Mouse (Mus musculus) T-cell, adult 2 months (primary cell): ENCODE measurements at regions not wholly inside any gene's neighbourhood (a gene's known extent, or its start where the extent isn't known, plus 50 kb on each side); places are given as distances from the start of the nearest gene placed in this dataset.

Experiments used
- DNase-seq: peaks from one replicate; pipeline ENCODE4 v3.0.0; 2022; ENCODE audit warnings: low spot score

DNA sequence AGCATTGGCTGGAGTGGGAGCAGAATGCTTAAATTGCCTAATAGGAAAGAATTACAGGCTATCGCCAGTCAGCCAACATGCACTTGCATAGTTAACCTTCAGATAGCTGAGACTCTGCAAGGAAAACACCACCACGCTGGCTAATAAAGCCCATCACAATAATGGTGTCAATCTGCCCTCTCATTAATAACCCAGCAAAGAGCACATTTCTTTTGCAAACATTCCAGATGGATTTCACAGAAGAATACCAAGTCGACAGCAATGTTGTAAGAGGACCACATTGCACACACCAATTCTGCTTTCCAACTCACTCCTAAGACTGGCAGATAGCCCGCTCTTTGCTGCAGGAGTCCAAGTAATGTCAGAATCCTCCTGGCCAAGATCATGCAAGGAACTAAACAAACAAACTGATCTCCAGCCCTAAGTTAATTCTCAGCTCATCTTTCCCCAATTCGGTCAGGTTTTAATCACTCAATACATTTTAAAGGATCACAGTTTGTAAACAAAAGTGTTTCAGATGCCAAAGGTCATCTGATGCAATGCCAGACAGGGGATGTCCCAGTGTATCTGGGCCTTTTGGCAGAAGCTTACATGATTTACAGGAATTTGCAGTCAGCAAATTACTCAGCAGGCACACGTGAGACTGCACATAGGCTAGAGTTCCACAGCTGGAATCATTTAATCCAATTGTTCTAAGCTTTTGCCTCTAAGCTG, 198.4 kb downstream of the Klf6 start:
- no peak for DNase-seq

DNA sequence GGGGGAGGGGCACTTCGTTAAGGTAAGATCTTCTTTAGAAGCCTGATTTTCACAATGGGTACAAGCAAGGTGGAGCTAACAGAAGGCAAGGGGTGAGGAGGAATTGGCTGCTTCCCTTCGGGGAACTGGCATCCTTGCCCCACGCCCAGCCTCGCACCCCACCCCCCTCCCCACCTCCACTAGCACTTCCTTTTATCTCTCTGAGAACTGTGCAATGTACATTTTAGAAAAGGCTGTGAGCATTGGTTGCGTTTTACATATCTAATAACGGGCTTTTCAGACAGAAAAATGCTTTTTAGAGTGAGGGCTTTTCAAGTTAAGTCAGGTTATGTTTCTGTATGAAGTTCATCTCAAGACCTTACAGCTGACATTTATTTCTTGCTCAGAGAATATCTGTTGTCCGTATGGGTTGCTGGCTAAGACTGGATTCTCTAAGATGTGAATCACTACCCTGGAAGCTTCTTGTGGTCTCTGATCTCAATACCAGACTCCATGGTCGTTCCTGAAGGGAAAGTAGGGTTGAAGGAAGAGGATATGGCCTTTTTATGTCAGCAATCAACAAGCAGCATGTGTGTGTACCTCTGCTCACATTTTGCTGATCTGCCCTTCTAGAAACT, 199.1 kb downstream of the Klf6 start:
- no peak for DNase-seq

DNA sequence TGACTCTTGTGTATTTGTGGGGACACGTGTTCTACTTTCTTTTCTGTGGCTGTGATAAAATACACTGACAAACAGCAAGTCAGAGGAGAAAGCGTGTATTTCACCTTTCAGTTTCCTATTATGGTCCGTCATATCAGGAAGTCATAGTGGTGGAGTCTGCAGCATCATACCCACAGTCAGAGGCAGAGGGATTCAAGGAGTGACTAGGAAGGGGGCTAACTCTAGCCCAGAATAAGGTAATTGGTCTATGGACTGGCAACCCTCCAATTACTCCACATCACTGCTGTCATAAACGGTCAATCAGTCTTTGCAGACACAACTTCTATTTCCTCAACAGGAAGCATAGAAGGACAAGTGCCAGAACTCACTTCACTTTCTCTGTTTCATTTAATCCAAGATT, 201.0 kb downstream of the Klf6 start:
- DNase-seq: no peak

DNA sequence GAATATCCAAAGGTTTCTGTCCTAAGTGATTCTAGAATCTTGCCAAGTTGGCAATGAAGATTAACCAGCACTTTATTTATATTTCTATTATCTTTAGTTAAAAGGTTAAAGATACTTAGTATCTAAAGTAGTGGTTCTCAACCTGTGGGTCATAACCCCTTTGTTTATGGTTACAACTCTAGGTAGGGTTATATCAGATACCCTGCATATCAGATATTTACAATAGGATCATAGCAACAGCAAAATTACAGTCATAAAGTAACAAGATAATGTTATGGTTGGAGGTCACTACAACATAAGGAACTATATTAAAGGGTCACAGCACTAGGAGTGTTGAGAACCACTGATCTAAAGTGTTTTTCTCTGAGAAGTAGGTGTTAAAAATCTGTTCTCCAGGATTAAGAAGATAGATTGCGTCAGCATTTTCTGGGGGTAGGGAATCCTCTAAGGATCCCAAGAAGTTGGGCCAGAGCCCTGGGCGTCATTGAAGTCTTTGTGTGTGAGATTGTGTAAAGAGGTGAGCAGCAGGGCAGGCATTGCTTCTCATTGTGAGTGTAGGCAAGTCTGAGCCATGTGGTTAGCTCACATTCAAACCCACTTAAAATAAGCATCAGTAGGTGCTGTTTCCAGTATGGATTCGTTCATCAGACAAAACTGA, 201.6 kb downstream of the Klf6 start:
- no peak for DNase-seq

DNA sequence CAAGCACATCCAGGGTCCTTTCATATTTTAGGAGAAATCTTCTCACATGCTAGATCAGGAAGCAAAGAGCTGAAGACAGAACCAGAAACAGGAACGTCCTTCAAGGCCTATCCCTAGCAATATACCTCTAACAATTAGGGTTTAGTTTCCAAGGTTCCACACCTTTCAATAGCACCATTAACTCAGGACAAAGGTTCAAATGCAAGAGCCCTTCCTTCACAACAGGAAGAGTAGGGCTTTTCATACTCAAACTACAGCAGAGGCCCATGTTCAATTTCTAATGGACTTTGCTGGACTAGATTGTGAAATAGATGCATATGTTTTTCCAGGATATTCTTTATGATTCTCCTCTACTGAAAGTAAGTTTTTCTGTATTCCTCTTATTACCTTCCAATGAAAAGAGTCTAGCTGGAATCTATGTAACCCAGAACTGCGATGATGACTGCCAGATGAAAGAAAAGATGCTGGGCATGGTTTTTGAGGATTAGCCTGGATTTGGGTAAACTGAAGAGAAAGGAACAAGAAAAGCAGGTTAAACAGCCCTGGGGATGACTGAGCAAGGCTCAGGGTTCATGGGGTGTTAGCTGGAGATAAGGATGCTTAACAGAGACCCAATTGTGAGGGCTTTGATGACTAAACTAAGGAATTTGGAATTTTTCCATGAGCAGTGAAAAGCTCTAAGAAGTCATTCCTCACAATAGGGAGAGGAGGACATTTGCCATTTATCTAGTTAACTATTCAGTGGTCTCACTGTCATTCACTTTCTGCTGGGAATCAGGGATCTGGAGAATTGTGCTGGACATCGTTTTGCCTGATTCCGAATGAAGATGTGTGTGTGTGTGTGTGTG, 215.9 kb downstream of the Klf6 start:
- DNase-seq: no peak

DNA sequence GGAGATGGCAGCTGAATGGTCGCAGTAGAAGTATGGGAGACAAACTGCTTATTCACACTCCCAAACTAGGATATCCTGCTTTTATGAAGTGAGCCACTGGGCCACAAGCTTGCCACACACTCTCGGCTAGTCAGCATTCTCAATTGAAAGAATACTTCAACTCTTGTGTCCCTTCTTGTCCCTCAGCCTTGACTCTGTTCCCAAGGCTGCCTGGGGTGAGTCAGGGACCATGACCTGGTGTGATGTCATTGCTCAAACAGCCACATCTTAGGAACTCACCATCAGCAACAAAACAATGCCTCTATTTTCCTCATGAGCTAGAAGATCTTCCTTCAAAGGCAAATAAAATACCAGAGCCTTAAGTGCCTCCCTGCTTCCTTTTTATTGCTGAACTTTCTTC, 224.6 kb downstream of the Klf6 start:
- no peak for DNase-seq

DNA sequence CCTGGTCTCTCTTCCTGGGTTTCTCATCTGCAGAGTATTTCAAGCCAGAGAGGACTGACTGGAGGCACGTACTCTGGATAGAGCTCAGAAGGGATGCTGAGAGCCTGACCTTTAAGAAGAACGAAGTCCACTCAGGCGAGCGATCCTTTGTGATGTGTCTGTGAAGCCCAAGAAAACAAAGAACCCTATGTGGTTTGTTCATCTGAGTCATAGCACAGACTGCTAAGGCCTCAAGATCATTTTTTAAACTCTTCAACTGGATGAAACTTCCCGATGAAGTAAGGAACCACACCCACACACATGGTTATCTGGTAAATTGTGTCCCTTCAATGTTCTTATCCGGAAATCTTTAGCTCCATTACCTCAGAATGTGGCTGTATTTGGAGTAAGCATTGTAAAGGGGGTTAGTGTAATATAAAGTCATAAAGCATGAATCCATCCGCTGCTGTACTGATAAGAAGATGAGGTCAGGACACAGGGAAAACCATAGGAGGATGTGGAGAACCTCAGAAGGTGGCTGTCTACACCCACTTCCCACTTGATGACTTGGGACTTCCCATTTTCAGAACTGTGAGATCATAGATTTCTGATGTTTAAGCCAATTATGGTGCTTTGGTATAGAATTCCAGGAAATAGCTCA, 247.9 kb downstream of the Klf6 start:
- no peak for DNase-seq

DNA sequence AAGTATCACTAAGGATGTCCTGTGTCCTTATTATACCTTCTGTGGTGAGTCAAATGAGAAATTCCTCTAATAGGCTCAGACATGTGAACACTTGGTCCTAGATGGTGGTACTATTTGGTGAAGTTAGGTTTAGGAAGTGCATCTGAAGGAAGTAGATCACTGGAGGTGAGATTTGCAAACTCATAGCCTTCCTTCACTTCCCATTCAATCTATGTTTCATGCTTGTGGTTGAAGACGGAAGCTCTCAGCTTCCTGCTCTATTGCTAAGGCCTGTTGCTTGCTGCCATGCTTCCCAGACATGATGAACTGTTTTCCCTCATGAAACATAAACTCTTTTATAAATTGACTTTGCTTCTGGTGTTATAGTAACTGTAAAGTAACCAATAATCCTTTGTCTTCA, 258.4 kb downstream of the Klf6 start:
- DNase-seq: no peak

DNA sequence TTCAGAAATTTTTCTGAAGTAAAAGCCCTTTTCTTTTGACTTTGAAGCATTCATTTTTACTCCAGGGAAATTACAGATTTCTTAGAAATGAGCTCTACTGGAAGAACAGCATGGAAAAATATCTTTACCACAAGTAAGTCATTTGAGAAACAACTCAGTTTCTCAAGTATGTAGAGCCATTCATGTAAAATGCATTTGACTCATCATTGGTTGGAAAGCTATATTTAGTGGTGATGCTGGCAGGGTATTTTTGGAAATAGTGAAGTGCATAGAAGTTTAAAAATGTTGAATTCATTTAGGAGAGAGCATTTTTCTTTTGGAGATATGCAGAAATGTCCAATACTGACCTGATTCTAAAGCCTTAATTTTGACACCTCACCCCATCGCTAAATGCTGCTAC, 266.0 kb downstream of the Klf6 start:
- no peak for DNase-seq

DNA sequence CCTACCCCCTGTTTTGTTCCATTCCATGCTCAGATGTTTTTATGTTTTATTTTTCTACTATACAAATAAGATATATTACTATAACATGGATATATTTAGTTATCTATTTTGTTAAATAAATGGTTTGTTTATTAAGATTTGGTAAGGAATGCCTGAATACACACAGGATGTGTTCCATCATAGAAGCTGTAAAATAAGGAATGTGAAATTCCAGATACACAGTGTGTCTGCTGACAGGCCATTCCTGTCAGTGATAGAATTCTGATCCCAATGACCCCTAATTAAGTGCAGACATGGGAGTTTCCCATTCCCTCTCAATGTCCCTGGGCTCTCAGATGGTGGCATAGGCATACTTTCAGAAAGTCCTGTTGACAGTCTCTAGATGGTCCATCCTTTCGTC, 267.6 kb downstream of the Klf6 start:
- DNase-seq: no peak

DNA sequence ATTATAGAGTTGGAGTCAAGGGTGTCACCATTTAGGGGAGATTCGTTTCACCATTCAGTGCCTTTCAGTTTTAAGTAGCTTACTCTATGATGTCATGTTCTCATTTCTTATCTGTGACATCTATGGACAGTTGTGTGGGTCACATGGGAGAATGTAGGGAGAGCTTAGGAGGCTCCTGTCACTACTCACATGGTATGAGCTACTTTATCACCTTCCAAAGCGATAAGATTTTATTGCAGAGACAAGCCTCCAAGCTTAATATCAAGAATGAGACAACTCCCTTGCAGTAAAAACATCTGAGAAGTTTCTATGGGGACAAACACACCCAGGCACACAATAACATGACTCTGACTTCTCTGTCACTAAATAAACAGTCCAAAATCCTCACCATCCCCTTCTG, 270.1 kb downstream of the Klf6 start:
- no peak for DNase-seq

DNA sequence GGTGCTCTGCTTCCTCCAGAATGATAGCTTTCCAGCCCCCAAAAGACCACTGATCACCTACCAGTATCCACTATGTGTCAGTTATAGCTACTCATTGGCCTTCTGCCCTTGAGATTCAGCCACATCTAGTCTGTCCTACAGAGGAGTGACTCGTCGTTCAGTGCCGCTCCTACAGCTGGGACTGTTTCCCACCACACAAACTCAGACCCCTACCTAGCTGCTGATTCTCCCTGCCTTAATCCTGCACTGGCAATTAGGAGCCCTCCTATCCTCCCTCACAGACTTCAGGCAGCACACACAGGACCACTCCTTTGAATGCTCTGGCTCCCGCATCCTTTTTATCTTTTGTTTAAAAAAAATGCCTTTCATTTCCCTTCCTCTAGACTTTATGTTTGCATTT, 275.9 kb downstream of the Klf6 start:
- DNase-seq: no peak

DNA sequence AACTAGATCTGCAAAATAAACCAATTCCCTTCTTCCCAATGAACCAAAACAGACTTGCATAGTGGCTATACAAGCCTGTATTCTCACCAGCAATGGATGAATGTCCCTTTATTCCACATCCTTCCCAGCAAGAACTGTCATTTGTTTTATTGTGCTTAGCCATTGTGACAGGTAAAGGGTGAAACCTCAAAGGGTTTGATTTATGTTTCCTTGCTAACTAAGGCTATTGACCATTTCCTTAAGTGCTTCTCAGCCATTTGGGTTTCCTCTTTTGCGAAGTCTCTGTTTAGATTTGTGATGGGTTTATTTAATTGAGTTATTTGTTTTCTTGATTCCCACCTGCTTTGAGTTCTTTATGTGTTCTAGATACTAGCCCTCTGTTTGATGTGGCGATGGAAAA, 281.5 kb downstream of the Klf6 start:
- DNase-seq: no peak

DNA sequence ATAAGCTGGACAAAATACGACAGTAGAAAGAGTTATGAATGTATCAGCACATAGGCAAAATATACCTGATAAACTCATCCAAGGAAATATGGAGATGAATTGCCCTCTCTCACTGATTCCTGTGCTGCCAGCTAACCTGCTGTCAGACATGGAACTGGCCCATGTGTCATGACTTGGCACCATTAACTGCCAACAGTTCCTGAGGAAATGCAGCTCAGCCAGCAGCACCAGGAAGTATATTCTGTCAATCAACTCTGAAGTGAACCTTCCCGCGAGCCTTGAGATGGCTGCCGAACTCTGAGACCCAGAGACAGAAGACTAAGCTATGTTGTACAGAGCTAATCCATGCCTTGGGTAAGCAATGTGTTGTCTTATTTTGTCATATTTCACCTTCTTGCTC, 292.4 kb downstream of the Klf6 start:
- no peak for DNase-seq

DNA sequence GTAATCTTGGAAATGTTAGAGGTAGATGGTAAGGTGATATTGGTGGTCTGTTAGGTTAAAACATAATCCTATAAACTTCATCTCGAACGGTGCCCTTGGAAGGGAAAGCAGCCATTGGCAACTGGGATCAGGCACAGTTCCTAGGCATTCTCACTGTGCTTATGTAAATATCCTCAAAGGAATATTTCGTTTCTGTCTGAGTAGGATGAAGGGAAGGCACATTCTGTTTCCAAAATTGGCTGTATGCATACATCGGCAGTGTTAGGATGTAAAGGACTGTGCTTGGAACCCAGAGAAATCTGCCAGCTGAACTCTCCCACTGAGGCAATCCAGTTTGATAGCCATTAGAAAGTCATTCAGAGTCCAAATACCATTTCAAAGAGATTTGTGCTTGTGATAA, 294.9 kb downstream of the Klf6 start:
- DNase-seq: no peak

DNA sequence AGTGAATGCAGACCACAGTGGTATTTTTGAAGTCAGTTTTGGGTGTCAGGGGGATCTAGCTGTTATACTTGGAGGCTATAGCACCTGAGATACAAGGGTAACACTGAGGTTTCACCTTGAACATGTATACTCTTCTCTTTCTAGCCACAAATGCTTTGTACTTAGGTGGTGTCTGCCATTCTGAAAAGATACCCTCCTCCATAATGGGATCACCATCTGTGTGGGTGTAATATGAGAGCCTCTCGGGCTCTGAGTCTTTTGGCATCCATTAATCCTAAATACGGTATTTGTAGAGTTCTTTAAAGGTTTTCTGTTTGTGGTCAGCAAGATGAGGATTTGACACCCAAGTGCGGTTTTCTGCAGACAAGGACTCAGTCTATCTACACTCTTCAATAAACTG, 295.7 kb downstream of the Klf6 start:
- DNase-seq: no peak

DNA sequence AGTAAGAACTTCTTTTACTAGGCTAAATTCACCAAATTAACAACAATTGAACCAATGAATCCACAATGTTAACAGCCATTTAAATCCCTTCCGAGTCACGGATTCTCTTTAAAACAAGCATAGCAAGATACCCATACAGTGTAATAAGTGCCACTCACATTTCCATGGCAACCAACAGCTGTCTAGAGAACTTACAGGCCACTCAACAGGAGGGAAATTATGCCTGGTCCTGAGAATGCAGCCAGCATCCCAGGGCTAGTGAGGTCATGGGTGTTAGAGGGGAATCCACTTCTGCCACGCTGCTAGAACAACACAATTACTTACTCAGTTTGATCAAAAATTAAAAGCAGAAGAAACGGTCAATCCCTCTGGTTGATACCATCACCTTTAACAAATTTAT, 296.7 kb downstream of the Klf6 start:
- DNase-seq: no peak

DNA sequence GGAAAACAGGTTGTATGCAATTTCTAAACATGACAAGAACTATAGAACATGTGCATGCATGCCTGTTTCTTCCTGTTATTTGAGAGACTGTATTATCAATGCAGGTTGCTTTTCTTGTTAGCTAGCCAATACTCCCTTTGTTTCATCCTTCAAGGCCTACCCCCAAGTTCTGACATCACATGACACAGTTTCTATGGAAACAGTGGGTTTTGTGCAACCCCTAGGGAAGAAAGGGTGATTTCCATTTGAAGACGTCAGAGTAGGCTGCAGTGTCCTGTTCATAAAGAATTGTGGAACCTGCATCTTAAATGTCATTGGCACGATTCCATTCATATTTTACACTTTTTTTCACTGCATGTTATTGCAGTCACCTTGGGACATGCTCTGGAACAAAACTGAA, 298.1 kb downstream of the Klf6 start:
- no peak for DNase-seq

DNA sequence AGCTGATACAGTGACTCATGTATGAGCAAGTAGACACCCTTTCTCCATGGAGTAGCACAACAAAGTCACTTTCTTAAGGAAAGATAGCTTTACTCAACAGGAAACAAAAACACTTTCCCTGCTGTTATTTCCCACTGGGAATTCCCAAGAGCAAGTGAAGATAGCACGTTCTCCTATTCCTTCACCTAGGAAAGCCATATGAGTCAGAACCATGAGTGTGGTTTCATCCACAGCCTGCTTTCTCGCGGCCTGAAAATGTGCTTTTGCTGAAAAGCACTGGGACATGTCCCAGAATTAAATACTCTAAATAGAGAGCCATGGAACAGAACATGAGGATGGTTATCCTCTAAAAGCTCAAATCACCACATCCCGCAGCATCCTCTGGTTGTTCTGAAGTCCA, 304.6 kb downstream of the Klf6 start:
- no peak for DNase-seq

DNA sequence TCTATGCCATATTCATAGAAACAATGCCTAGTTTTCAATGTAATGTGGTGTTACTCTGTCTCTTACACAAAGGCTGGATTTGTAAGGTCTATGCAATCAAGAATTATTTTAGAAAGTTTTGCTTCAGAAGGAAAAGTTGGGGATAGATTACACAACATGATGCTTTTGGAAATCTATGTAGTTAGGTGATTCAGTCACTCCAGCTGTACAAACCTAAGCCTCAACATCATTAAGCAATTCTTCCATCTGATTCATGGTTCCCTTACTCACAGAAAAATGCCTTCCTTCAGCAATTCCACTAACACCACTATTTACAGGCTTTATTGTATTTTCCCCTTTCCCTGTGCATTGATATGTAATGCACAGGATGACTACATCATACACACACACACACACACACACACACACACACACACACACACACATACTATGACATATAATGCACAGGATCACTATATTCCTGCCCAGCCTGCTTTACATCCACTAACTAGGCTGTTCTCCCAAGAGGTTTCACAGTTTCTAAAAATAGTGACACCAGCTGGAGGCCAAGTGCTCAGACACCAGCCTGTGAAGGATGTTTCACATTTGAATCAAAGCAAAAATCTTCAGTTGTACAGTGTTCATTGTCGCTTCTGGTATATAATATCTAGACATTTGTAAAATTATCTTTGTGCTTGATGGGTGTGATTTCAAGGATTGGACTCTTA, 305.9 kb downstream of the Klf6 start:
- no peak for DNase-seq

DNA sequence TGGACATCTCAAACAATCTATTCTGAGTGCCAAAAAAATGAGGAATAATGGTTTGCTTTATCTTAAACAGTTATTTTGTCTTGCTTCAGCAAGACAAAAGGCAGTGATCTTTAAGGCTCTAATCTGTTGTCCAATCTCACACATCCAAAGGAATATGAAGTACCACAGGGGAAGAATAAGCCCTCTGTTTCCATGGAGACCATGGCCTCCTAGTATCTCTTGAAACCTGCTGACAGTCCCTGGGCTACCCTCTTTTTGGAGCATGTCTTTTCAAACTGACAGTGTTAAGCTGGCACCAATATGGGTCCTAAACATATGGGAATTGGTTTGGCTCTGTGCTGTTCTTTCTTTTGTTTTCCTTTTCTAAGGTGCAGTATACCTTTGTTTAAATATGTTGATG, 311.8 kb downstream of the Klf6 start:
- no peak for DNase-seq
